Mouse (Mus musculus) kidney, adult 9 months (tissue): ENCODE measurements around the gene B4galnt4.

Experiments used
- DNase-seq: peaks from one replicate; pipeline ENCODE4 v3.0.0; 2022

Gene B4galnt4

GRCm38 (mm10) chr7:141042539-141042938 is 18.4 kb upstream of the B4galnt4 start:
- no peak for DNase-seq

DNA sequence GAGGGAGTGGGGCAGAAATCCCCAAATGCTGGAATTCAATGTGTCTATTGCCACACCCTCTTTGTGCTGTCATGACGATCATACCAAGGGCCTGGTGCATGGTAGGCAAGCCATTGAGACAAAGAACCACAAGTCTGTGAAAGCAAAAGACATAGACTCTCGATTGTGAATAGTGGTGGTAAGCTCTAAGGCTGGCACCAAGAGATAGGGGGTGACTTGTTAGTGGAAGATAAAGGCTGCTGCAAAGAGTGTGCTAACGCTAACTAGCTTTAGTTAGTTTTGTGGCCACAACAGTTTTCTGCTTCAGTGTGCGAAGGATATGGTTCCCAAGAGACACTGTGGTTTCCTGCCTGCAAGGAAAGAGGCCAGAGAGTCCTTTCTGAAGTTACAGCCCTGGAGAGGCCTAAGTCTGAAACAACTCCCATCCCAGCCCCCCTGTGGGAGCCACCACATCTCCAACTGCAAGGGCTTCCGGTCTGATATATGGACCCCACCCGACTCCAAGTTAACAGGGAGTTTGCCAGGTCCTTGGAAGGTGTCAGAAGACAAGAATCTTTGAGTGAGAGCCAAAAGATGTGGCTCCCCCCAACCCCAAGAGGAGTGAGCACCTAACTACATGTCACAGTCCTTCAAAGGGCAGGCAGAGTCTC is 13.8 kb upstream of the B4galnt4 start:
- peak; percentile 43 for DNase-seq

DNA sequence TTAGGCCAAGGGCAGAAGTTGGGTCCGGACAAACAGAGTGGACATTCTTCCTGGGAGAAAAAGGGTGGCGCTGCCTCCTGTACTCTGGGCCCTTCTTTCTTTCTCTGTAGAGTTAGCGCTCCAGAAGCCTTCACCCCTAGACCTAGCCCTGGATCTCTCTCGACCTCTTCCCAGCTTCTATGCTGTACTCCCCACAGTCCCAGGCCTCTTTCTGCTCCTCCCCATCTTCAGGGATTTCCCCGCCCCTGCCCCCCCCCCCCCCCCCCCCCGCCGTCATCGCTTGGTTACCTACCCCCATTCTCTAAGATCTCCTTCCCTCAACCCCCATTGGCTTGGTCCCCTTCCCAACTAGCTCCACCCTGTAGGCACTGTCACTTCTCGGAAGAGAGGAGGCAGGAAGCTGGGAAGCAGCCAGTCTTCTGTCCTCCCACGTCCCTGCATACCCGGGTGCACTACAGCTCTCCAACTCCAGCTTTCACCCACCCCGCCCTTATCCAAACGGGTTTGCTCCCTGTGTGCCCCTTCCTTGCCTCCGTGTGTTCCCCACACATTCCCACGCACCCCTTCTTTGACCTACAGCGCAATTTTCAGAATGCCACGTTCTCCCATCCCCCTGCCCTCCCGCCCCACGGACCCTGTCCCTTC is 13.2 kb upstream of the B4galnt4 start:
- DNase-seq, result peak; percentile 77

GRCm38 (mm10) chr7:141048226-141049218 is 12.4 kb upstream of the B4galnt4 start:
- peak; percentile 94 for DNase-seq

DNA sequence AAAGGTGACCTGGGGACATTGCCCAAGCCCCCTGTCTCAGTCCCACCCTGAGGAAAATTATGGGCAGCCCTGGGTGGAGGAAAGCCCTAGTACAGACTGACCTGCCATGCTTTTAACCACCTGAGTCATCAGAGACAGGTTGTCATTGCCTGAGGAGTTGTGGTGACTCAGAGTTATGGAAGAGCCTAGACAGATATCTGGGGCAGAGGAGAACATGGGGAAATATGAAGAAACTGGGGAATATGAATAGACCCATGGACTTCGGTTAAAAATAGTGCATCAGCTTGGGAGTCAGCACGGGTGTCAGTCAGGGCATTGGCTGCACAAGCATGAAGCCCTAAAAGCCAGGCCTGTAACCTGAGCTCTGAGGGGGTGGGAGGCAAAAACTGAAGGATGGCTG is 11.6 kb upstream of the B4galnt4 start:
- DNase-seq, result no peak

DNA sequence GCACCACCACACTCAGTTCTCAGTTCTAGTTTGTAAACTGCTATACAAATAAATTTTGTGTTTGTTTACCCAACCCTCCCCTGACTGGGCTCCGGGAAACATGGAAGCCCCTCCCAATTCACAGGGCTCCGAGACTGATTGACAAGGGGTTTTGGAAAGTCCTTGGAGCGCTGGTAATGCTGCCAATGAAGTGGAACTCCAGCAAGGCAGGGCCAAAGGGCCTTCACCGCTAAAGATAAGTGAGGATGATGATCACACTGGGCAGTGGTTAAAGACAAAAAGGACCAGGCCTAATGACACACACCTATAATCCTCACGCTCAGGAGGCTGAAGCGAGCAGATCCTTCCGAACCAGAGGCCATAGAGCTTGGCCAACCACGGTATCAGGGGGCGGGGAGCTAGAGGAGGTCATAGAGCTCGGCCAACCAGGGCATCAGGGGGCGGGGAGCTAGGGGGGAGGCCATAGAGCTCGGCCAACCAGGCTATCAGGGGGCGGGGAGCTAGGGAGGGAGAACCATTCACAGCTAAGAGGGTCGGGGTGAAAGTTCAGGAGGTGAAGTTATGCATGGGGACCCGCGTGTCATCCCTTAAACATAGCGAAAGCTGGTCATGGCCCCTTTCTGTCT is 9.7 kb upstream of the B4galnt4 start:
- DNase-seq, result no peak

DNA sequence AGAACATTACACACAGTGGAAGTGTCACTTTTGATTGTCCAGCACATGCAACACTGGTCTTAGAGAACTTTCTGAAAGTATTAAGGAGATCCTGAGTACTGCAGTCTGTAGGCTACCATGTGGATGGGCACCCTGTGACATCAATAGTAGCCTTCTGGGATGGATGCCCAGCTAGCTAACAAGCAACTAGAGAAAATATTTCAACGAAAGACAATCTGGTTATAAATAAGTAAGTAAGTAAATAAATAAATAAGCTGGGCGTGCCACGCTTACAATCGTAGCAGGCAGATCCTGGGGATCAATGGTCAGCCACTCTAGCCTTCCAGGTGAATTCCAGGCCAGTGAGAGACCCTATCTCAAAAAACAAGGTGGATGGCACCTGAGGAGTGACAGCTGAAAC is 8.9 kb upstream of the B4galnt4 start:
- DNase-seq, result peak; percentile 69

- DNase-seq, result peak; percentile 49
These were observed 8.5 kb upstream of the B4galnt4 start for GRCm38 (mm10) chr7:141052421-141052820.

DNA sequence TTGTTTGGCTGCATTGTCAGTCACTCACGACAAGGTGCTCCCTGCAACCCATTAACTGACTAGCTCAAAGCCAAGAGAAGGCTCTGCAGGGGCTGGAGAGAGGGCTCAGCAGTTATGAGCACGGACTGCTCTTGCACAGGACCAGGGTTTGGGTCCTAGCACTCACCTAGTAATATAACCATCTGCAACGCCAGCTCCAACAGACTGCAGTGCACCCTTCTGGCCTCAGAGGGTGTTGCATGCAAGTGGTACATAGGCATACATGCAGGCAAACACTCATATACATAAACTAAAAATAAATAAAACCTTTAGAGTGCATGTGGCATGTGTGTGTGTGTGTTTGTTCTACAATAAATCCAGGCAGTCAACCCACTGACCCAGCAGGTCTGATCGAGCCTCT is 5.1 kb upstream of the B4galnt4 start:
- no peak for DNase-seq

DNA sequence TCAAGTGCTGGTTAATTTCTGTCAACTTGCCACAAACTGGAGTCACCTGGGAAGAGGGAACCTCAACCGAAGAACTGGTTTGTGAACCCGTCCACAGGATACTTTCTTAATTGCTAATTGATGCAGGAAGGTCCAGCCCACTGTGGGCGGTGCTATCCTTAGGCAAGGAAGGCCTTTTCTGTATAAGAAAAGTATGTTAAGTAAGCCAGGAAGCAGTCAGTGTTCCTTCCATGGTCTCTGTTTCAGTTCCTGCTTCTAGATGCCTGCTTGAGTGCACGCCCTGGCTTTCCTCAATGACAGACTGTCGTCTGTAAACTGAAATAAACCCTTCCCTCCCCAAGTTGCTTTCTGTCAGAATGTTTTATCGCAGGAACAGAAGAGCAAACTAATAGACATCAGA is 3.9 kb upstream of the B4galnt4 start:
- no peak for DNase-seq

DNA sequence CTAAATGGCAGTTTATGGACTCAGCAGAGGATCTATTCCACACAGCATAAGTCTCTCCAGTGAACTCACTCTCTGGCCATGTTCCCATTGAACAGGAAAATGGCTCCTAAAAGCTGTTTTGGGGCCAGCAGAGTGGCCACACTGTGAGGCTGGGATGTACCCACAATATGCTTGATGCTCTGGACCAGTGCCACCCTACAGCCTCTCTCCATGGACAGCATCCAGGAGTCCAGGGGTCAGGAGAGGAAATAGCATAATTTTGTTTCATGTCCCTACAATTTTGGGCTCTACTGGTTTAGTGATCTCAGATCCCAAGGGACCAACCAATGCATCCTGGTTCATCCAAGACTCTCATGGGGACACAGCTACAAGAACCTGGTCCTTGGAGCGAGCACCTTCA is 3.4 kb upstream of the B4galnt4 start:
- peak; percentile 52 for DNase-seq

DNA sequence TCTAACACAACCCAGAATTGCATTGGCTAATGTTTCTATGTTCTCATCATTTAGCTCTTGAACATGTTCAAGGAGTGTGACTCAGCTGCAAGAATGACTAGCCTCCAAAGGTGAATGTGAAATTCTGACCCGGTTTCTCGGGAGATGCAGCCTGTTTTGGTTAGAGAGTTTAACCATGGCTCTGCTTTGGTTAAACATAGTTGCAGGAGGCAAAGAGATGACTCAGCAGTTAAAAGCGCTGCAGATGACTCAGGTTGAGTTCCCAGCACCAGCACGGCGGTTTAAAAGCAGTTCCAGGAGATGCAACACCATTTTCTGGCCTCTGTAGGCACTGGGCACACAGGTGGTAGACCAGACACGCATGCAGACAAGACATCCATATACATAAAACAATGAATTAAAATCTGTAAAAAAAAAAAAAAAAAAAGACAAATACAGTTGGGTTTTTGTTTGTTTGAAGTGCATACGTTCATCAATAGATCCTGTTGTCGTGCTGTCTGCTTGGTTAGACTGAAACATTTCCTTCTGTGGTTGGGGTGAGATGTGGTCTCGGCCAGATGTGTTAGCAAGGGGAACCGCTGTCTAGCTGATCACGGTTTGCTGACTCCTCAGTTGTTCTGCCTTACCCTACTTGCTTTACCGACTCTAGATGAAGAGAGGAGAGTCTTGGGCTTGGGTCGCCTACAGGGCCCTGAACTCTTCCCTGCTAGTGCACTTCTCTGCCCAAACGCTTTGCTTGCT is 2.1 kb upstream of the B4galnt4 start:
- DNase-seq, result no peak

GRCm38 (mm10) chr7:141059929-141060328 is 975 bp upstream of the B4galnt4 start:
- no peak for DNase-seq

DNA sequence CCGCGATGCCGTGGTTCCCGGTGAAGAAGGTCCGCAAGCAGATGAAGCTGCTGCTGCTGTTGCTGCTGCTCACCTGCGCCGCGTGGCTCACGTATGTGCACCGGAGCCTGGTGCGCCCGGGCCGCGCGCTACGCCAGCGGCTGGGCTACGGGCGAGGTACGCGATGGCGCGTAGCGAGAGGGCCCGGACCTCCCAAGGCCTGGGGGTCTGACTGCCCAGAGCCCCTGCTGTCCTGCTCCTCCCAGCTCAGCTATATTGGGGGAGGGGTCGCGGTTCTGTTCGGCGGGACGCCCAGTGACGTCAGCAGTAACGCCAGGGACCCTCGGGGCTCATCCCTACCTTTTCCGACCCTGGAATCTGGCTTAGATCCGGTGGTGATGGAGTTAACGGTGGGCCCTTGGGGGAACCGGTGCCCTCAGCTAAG is 377 bp downstream of the B4galnt4 start:
- DNase-seq, result no peak

DNA sequence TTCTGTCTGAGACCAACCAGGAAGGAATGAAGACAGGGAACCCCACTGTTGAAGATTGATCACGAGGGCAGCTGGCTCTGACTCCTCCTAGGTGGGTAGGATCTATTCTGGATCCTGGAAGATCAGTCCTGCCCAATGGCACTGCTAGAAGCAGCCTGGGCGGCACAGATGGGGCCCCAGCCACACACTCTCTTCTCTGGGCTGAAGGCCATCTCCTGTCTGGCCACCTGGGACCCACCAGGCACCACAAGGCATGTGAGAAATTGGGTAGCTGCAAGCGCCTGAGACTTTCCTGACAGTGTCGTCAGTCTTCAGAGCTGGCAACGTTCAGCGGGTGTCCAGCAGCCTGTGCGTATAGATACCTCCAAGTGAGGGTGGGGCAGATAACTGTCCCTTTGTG is 1.6 kb downstream of the B4galnt4 start:
- DNase-seq, result no peak

- DNase-seq, result no peak
These were observed 2.4 kb downstream of the B4galnt4 start for GRCm38 (mm10) chr7:141063353-141063752.

DNA sequence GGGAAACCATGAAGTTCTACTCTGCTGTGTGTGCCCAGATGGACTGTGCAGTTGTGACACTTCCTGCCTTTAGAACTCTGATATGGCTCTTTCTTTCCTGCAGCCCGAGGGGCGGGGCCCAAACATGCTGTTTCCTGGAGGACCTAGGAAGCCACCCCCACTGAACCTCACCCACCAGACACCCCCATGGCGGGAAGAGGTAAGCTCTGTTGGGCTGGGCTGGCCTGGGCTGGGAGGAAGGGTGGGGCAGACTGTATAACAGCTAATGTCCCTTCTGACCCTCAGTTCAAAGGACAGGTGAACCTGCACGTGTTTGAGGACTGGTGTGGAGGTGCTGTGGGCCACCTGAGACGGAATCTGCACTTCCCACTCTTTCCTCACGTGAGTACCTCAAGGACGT is 3.3 kb downstream of the B4galnt4 start:
- peak; percentile 56 for DNase-seq

DNA sequence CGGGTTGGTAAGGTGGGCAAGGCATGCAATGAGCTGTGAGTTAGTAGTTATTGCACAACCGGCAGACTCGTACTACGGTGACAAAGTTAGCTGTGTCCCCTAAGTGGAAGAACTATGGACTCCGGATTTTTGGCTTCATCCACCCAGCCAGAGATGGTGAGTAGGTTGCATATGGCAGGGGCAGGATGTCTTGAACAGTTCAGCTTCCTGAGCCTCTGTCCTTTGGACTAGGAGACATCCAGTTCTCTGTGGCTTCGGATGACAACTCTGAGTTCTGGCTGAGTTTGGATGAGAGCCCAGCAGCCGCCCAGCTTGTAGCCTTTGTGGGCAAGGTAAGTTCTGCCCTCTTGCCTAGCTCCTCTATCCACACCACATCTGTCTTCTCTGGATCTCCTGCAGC is 3.7 kb downstream of the B4galnt4 start:
- peak; percentile 74 for DNase-seq

GRCm38 (mm10) chr7:141068351-141068750 is 7.4 kb downstream of the B4galnt4 start:
- no peak for DNase-seq

- peak; percentile 89 for DNase-seq
These were observed 9.4 kb downstream of the B4galnt4 start for GRCm38 (mm10) chr7:141070058-141070862.

DNA sequence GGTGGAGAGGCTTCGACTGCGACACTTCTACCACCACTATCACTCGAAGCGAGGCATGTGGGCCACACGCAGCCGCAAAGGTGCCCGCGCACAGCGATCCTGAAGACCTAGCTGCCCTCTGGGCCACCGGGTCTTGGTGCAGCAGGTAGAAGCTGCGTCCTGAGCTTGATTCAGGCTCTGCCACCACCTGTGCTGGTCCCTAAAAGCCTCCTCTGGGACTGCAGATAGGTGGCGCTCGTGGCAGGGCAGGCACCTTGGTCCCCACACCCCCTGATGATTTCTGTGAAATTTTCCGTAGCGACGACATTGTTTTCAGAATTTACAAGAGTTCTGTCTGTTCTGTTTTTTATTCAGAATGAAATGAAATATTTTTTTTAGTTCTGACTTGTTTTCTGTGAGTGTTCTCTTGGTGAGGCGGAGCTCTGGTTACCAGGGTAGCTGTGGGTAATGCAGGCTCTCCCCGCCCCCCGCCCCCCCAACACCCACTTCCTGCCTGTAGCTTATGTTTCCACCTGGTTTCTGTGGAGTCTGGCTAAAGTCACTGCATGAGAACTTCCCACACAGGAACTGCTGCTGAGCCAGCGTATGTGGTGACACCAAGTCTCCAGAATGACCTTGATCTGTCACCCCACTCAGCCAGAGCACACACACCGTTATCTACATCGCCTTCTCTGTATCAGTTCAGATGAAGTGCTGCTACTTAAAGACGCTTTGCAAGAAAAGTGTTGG is 11.3 kb downstream of the B4galnt4 start:
- DNase-seq, result no peak
